Mouse (Mus musculus): ENCODE measurements around the gene Bdnf. TPM values are rescaled to one million over a fixed set of nuclear protein-coding genes. Genes with fewer than 3 reads are reported as not detected.

Bdnf gene
- polyA plus RNA-seq, 1 experiment from 2014 or later: 2.5 TPM

- Histone ChIP-seq H3K27ac (no peak overlapping the region), H3K4me3 (replicated peaks) (no peak overlapping the region), H3K36me3 (no peaks in the 10 kb centered on the region), H3K4me1 (replicated peaks) (no peaks in the 10 kb centered on the region), H3K27me3 (replicated peaks) (no peaks in the 10 kb centered on the region), H3K4me2 (replicated peaks) (no peak overlapping the region), H3K9ac (no peak overlapping the region), H3K9me3 (no peaks in the 10 kb centered on the region)
- ATAC-seq: no peak
- WGBS: 72% methylated on average over 3 of the region's 3 CpGs
These were observed 50.8 kb downstream of the Bdnf start for GRCm38 (mm10) chr2:109725261-109725660.

DNA sequence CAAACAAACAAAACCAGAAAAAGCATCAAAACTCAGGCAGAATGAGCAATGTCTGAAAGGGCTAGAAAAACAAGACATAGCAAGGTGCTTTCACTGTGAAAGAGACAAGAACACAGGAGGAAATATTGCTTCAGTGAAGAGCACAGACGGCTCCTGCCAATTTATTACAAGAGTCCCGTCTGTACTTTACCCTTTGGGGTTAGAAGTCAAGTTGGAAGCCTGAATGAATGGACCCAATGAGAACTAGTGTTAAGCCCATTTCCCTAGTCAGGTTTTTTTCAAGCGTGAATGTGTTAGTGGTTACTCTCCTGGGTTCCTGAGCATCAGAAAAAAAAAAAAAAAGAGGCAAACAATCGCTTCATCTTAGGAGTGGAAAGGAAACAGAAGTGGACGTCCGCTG, 51.3 kb downstream of the Bdnf start:
- Histone ChIP-seq H3K36me3 (no peaks in the 10 kb centered on the region), H3K4me1 (replicated peaks) (no peaks in the 10 kb centered on the region), H3K4me3 (replicated peaks) (no peak overlapping the region), H3K9ac (no peak overlapping the region), H3K4me2 (replicated peaks) (no peak overlapping the region), H3K27ac (no peak overlapping the region), H3K9me3 (no peaks in the 10 kb centered on the region), H3K27me3 (replicated peaks) (no peaks in the 10 kb centered on the region)
- ATAC-seq: no peak
- 40% methylated on average over 6 of the region's 6 CpGs for WGBS

DNA sequence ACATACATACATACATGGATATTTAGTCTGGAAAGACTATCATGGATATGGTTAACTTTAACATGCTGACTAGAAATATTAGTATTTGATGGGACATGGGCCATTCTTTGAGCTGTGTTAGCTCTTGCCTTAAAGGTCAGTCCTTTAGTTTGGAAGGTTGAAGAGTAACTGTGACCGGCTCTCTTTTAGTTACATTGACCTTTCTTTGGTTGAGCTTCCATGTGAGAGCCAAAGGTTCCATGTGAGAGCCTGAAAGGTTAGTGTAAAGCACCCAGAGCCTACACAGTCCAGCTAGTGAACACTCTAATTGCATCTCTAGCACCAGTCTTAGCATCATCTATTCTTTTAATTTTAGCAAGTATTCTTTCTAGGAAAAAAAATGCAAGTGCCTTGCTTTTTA, 54.7 kb downstream of the Bdnf start:
- Histone ChIP-seq H3K9ac (no peak overlapping the region), H3K27ac (no peak overlapping the region), H3K4me2 (replicated peaks) (no peak overlapping the region), H3K9me3 (no peaks in the 10 kb centered on the region), H3K4me3 (replicated peaks) (no peak overlapping the region), H3K27me3 (replicated peaks) (no peaks in the 10 kb centered on the region), H3K4me1 (replicated peaks) (no peaks in the 10 kb centered on the region), H3K36me3 (no peaks in the 10 kb centered on the region)
- WGBS: 89% methylated on average over 1 of the region's 1 CpGs
- ATAC-seq: no peak

GRCm38 (mm10) chr2:109733201-109734039, 58.9 kb downstream of the Bdnf start:
- 0 out of 2 replicates have a peak, but pooled peaks have one; percentile 30 for ATAC-seq

DNA sequence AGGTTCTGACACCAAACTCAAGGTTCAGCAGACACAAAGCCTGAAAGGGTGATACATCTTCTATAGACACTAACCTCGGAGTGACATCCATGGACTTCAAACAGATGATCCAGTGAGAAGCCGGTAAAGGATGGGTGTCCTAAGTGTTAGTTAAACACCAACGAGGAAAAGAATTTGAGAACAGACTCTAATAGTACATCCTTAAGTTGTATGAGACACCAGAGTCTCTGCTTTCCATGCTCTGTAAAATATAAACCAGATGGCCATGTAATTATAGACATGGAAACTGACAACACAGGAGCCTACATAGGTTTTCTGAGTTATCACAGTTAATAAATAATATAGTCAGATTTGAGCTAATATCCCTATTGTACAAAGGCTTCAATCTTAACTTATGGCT, 59.7 kb downstream of the Bdnf start:
- Histone ChIP-seq H3K27ac (no peak overlapping the region), H3K4me1 (replicated peaks) (0 out of 2 replicates have a peak, but pooled peaks cover 5% of the 10 kb centered on the region), H3K36me3 (no peaks in the 10 kb centered on the region), H3K4me3 (replicated peaks) (no peak overlapping the region), H3K9ac (no peak overlapping the region), H3K4me2 (replicated peaks) (no peak overlapping the region), H3K9me3 (no peaks in the 10 kb centered on the region), H3K27me3 (replicated peaks) (no peaks in the 10 kb centered on the region)
- WGBS: 83% methylated on average over 3 of the region's 3 CpGs
- no peak for ATAC-seq

More at GRCm38 (mm10) chr2:109733201-109734039, 58.9 kb downstream of the Bdnf start:
- no peak overlapping the region for H3K27ac ChIP-seq
- H3K27me3 ChIP-seq (replicated peaks): no peaks in the 10 kb centered on the region
- H3K9me3 ChIP-seq: no peaks in the 10 kb centered on the region
- no peak overlapping the region for H3K4me2 ChIP-seq (replicated peaks)
- 0 out of 2 replicates have a peak, but pooled peaks cover 5% of the 10 kb centered on the region for H3K4me1 ChIP-seq (replicated peaks)
- H3K36me3 ChIP-seq: no peaks in the 10 kb centered on the region
- H3K9ac ChIP-seq: no peak overlapping the region
- WGBS: 46% methylated on average over 9 of the region's 9 CpGs
- H3K4me3 ChIP-seq (replicated peaks): no peak overlapping the region

GRCm38 (mm10) chr2:109734666-109735065, 60.2 kb downstream of the Bdnf start:
- peak; percentile 86 for ATAC-seq
- Histone ChIP-seq H3K4me3 (replicated peaks) (no peak overlapping the region), H3K27ac (no peak overlapping the region)

GRCm38 (mm10) chr2:109735347-109735746, 60.8 kb downstream of the Bdnf start:
- Histone ChIP-seq H3K9me3 (no peaks in the 10 kb centered on the region), H3K27ac (no peak overlapping the region), H3K9ac (no peak overlapping the region), H3K36me3 (no peaks in the 10 kb centered on the region), H3K4me3 (replicated peaks) (no peak overlapping the region), H3K4me2 (replicated peaks) (no peak overlapping the region), H3K27me3 (replicated peaks) (no peaks in the 10 kb centered on the region), H3K4me1 (replicated peaks) (0 out of 2 replicates have a peak, but pooled peaks cover 5% of the 10 kb centered on the region)
- WGBS: 68% methylated on average over 7 of the region's 7 CpGs
- no peak for ATAC-seq

More at GRCm38 (mm10) chr2:109734666-109735065, 60.2 kb downstream of the Bdnf start:
- Histone ChIP-seq H3K4me1 (replicated peaks) (0 out of 2 replicates have a peak, but pooled peaks cover 5% of the 10 kb centered on the region), H3K9ac (no peak overlapping the region), H3K4me2 (replicated peaks) (no peak overlapping the region), H3K9me3 (no peaks in the 10 kb centered on the region), H3K27me3 (replicated peaks) (no peaks in the 10 kb centered on the region), H3K36me3 (no peaks in the 10 kb centered on the region)
- 78% methylated on average over 6 of the region's 6 CpGs for WGBS

DNA sequence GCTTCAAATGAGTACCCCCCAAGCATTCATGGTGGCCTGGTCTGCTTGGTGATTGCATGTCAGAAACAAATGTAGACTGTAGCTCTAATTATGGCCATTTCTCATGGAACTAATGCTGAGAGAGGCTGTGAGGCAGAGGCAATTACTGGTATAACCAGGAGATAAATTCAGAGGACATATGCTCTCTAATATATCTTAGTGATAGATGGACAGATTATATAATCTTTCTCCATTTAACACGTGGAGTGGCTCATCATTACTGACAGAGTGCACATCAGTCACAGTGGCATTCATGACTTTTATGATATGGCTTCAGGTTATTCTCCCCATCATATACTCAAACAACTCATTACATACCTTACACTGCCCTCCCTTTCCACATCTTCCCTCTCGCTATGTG, 61.8 kb downstream of the Bdnf start:
- Histone ChIP-seq H3K9me3 (no peaks in the 10 kb centered on the region), H3K9ac (no peak overlapping the region), H3K27ac (no peak overlapping the region), H3K4me1 (replicated peaks) (0 out of 2 replicates have a peak, but pooled peaks cover 5% of the 10 kb centered on the region), H3K27me3 (replicated peaks) (no peaks in the 10 kb centered on the region), H3K4me3 (replicated peaks) (no peak overlapping the region), H3K4me2 (replicated peaks) (no peak overlapping the region), H3K36me3 (no peaks in the 10 kb centered on the region)
- ATAC-seq: no peak
- WGBS: 54% methylated on average over 2 of the region's 2 CpGs

GRCm38 (mm10) chr2:109738331-109738730, 63.8 kb downstream of the Bdnf start:
- H3K27ac ChIP-seq: no peak overlapping the region
- H3K36me3 ChIP-seq: no peaks in the 10 kb centered on the region
- no peaks in the 10 kb centered on the region for H3K27me3 ChIP-seq (replicated peaks)
- H3K4me1 ChIP-seq (replicated peaks): 0 out of 2 replicates have a peak, but pooled peaks cover 5% of the 10 kb centered on the region
- H3K4me3 ChIP-seq (replicated peaks): no peak overlapping the region
- no peak overlapping the region for H3K9ac ChIP-seq
- H3K9me3 ChIP-seq: no peaks in the 10 kb centered on the region
- no peak for ATAC-seq
- WGBS: 47% methylated on average over 2 of the region's 2 CpGs
- no peak overlapping the region for H3K4me2 ChIP-seq (replicated peaks)

DNA sequence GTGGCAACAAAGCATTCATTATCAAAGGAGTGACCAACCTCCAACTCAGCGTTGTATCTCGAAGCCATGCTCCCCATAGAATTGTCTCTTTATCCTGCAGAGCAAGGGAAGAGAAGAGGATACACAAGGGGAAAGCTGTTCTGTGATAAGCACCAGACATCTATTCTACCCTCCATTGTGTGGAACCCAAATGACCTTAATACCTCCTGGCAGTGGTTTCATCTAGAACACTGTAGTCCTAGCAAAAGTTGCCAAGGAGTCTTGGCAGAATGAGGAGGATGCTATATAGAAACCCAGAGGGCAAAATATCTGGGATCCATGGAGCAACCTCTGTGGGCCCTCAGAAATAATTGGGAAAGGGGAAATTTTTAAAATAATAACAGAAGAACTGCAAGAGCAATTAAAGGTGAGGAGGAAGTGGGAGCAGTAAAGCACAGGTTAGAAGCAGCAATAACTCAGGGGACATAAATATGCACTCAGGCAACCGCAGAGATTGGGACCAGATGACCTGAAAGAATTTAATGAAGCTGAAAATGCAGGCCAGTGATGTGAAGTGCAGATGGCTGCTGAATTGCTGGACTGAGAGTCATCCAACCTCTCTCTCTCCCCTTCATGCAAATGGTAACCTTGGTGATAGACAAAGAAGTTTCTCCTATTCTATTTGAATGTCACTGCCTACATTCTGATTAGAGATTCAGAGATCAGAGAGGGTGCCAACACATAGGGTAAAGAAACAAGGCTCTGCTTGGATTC, 68.9 kb downstream of the Bdnf start:
- Histone ChIP-seq H3K27me3 (replicated peaks) (no peaks in the 10 kb centered on the region), H3K4me1 (replicated peaks) (no peaks in the 10 kb centered on the region), H3K4me3 (replicated peaks) (no peak overlapping the region), H3K9me3 (no peaks in the 10 kb centered on the region), H3K27ac (no peak overlapping the region), H3K36me3 (no peaks in the 10 kb centered on the region), H3K4me2 (replicated peaks) (no peak overlapping the region), H3K9ac (no peak overlapping the region)
- no peak for ATAC-seq
- 78% methylated on average over 3 of the region's 3 CpGs for WGBS

- Histone ChIP-seq H3K4me2 (replicated peaks) (no peak overlapping the region), H3K27ac (no peak overlapping the region), H3K4me1 (replicated peaks) (no peaks in the 10 kb centered on the region), H3K36me3 (no peaks in the 10 kb centered on the region), H3K27me3 (replicated peaks) (no peaks in the 10 kb centered on the region), H3K4me3 (replicated peaks) (no peak overlapping the region), H3K9me3 (no peaks in the 10 kb centered on the region), H3K9ac (no peak overlapping the region)
- ATAC-seq: no peak
- 6% methylated on average over 1 of the region's 1 CpGs for WGBS
These were observed 71.7 kb downstream of the Bdnf start for GRCm38 (mm10) chr2:109746223-109746622.

DNA sequence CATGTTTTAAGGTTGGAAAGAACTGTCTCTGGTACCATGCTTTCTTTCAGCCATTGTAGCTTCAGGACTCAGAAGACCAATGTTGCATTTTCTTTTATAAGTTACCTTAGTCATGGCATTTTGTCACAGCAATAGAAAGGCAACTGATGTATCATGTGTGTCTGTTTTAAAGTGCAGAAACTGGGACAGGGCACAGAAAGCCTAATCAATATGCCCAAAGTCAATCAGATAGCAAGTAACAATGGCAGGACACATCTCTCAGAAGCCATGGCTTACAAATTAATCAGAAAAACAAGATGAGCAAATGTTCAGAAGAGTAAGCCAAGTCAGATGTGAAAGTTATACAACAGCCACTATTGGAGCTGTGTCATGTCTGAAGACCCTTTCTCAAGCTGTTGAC, 73.9 kb downstream of the Bdnf start:
- Histone ChIP-seq H3K4me2 (replicated peaks) (no peak overlapping the region), H3K9ac (no peak overlapping the region), H3K36me3 (no peaks in the 10 kb centered on the region), H3K4me3 (replicated peaks) (no peak overlapping the region), H3K27ac (no peak overlapping the region), H3K27me3 (replicated peaks) (no peaks in the 10 kb centered on the region), H3K9me3 (no peaks in the 10 kb centered on the region), H3K4me1 (replicated peaks) (no peaks in the 10 kb centered on the region)
- no peak for ATAC-seq

Data from intestine, embryonic 15.5 days (tissue).